Mouse (Mus musculus) thymus, adult 18-20 months (tissue): ENCODE data around the gene Tbata.

Source experiments
- DNase-seq, 2 experiments: peaks; one replicate each; pipeline ENCODE4 v3.0.0; 2022; ENCODE audit warnings: mixed read lengths in 2 of 2

Gene Tbata

GRCm38 (mm10) chr10:61167333-61168096, 4.2 kb upstream of the Tbata start:
- DNase-seq: no peak

DNA sequence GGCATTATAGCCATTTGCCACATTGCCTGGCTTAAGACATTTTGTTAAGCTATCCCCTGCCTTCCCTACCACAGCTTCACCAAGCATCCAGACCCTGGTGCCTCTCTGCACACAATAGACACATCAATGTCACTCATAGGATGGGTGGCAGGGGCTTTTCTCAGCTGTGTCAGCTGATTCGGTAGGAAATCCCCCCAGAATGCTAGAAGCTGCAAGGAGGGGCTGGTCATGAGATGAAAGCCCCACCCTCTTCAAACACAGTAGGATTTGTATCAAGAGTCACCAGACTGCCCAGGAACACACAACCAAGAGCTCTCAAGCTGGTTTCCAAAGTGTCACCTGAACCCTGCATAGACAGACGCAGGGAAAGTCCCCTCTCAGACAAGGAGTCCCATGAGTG, 3.4 kb upstream of the Tbata start:
- DNase-seq: no peak

DNA sequence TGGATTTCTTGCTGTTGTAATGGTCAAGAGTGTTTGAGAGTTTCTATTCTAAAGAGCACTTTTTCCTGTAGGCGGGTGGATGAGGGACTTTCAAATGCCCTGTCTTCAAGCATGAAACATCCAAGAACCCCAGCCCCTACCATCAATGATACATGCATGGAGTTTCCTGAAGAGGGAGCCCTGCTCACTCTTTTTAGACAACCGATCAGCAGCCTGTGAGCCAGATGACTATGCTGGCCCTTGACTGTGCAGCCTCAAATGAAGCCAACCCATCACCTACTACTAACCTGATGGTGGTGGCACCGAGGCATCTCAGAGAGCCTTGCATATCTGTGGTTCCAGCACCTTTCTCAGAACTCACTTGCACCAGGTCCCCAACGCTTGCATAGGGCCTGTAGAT, 742 bp downstream of the Tbata start:
- DNase-seq: no peak

- DNase-seq: no peak
Observed at GRCm38 (mm10) chr10:61174711-61175441, 3.1 kb downstream of the Tbata start.

DNA sequence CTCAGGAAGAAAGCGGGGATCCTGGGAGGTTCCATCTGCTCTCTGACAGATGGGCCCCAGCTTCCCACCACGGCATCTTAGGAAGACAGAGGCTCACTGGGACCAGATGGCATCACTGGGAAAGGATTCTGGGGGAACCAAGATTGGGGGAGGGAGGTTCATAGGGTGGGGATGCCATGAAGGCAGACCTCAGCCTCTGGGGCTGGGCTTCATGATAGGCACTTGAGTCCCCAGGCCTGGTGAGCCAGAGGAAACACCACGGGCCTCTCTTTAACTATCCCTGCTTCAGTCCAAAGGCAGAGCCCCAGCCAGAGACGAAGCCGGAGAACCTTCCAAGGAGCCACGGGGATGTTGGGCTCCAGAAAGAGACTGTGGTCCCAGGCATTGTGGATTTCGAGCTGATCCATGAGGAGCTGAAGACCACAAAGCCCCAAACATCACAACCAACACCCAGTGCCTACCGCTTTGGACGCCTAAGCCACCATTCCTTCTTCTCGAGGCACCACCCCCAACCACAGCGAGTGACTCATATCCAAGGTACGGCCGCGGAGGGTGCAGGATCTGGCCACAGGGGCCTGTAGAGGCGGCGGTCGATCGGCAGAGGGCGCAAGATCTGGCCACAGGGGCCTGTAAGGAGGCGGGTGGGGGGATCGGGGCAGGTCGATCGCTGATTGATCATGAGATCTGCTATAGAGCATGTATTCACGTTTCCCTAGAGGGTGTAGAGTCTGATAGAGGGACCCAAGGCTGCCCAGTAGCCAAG, 3.9 kb downstream of the Tbata start:
- DNase-seq: no peak

GRCm38 (mm10) chr10:61176221-61176790, 4.6 kb downstream of the Tbata start:
- no peak for DNase-seq

GRCm38 (mm10) chr10:61177751-61178150, 6.0 kb downstream of the Tbata start:
- no peak for DNase-seq

DNA sequence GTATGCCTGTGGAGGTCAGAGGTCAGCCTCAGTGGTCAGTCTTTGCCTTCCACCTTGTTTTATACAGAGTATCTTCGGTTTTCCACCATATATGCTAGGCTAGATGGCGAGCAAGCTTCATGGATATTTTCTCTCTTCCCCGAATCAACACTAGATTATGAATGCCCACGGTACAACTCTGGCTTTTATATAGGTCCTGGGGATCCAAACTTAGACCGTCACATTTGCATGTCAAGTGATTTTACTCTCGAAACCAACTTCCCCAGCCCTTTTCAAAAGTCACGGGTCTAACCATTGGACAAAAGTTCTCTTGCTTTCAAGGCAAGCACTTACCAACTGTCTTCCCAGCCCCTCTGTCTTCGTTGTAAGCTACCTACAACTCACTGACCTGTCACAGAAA, 6.9 kb downstream of the Tbata start:
- DNase-seq: no peak

DNA sequence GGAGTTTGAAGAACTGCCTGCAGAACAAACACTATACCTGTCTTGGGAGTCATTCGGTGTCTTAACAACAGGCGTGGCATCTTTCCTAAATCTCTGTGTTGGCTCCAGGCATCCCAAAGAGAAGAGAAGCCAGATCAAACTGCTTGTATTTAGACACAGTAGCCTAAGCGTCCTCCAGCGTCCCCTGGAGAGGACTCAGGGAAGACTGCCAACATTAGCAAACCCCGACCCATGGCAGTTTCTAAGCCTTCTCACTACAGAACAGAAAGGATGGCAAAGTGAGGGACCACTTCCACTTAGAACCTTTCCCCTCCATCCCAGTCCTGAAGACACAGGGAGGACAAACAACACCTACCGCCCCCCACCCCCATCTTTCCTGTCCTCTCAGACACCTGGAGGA, 8.2 kb downstream of the Tbata start:
- DNase-seq: no peak

DNA sequence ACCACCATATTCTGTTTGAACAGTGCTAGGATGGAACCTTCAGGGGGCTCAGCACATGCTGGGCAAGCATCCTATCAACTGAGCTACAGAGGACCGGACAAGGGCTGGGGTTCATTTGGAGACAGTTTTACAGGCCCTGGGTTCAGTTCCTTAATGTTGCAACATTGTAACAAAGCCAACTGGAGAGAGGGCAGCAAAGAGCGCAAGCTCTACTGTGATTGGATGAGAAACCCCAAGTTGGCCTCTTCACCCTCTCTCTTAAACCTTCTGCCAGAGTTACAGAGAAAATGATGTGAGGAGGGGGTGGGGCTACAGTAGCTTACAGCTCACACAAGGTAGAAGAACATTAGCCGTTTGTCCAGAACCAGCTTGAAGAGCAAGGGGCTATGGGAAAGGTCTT, 15.2 kb downstream of the Tbata start:
- DNase-seq: no peak

DNA sequence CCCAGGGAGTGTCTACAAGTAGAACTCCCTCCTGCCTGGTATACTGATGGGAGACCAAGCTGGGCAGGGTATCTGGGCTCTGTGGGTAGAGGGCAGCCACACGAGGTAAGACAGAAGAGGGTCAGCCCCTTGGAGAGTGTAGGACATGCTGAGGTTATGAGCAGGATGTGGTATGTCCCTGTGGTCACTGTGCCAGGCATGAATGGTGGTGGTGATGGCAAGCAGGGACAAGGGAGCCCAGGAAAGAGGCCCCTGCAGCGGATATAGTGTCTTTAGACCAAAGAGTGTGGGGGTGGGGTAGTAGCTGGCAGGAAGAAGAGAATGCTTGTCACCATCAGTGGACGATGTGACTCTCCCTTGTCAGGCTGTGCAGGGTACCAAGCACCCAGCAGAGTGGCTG, 16.3 kb downstream of the Tbata start:
- DNase-seq: no peak

DNA sequence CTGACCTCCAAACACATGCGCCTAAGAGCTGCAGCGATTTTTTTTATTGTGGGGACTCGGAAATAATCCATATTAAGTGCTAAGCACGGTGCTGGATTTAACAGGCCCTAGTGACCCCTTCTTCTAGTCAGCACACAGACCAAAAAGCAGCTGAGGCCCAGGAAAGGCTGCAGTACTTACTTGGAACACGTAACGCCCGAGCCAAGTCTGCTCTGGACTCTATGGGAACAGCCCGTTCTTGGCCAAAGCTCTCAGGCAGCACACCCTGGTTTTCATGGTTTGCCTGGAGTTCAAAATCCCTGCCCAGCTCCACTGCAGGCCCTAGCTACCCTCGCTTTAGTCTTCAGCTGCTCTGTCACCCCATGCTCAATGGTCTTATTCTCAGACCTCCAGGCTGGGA, 22.9 kb downstream of the Tbata start:
- no peak for DNase-seq

DNA sequence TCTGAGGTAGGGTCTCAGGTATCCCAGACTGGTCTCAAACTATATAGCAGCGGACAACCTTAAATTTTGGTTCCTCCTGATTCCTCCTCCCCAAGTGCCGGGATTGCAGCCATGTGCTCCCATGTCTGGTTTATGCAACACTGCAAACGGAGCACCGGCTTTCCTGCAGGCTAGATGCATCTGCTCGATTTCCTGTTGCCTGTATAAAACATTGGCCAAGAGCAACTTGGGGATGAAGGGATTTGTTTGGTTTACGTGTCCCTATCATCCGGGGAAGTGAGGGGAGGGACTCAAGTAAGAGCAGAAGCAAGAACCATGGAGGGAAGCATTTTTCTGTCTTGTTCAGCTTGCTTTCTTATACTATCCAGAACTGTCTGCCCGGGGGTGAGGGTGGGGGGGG, 23.5 kb downstream of the Tbata start:
- no peak for DNase-seq

DNA sequence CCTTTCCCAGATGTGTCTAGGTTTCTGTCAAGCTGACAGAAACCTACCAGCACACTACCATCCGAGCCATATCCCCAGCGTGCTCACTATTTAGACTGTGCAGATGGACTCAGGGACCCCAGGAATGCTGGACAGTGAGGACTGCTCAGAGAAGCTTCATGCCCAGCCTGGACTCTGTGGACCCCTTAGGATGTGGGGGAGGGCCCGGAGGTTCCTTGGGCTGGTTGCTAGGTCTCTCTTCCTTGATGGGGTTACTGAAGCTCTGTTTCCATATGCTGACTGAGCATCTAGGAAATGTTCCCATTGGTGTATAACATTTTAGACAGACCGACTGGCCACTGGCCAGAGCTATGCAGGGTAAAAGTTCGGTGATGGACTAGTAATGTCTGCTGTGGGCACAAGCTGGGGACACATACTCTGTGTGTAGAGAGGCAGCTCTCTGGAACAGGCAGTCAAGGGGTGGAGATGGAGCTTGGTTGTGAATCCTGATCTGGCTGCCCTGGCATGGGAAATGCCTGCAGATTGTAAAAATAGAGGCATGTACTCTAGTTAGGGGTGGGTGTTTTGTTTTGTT, 24.1 kb downstream of the Tbata start:
- DNase-seq: no peak

GRCm38 (mm10) chr10:61199566-61200213, 27.9 kb downstream of the Tbata start:
- DNase-seq: peak; percentile 31 to 37

GRCm38 (mm10) chr10:61200232-61200820, 28.6 kb downstream of the Tbata start:
- no peak for DNase-seq

DNA sequence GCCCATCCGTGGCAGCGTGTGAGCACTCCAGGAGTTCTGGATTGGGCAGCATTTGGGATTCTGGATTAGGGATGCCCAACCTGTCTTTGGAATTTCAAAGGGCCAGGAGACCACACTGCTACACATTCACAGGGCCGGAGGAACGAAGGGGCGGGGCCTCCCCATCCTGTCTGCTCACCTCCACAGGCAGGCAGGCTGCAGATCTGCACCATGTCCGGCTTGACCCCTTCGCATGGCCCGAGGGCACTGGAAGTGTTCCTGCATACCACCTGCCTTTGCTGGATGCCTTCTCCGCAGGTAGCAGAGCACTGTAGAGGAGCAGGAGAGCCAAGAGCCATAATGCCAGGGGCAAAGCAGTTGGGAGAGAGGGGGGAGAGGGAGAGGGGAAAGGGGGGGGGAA, 29.2 kb downstream of the Tbata start:
- DNase-seq: no peak

DNA sequence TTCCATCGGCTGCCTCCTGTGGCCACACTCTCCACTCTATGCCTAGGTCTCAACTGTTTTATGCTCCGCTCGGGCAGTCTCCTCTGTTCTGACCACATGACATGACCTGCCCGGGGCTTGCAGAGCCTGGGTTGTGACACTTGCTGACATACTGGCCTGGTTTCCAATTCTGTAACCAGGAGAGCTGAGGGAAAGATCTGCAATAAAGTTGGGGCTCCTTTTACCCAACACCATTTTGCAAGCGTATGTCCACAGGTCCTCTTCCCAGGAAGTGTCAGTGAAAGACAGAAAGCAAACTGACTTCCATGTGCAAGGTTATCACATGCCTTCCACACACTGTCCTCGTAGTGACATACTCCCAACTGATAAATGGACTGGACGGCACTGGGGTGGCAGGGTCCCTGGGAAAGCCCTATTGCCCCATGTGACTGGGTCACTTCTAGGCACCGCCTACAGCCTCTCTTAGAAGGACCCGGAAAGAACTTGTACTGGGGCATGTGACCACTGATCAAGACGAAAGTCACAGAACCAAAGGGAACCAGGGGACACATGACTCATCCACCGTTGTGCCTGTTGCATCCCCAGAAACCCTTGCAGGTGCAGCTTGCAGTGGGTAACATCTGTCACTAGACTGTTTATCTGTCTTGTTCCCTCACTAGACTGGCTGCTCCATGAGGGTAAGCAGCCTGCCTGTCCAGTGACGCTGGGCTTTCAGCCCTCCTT, 30.0 kb downstream of the Tbata start:
- no peak for DNase-seq

GRCm38 (mm10) chr10:61203930-61204329, 32.2 kb downstream of the Tbata start:
- DNase-seq: no peak

- no peak for DNase-seq
Observed at GRCm38 (mm10) chr10:61208114-61208684, 36.4 kb downstream of the Tbata start.

GRCm38 (mm10) chr10:61211105-61211504, 39.4 kb downstream of the Tbata start:
- DNase-seq: no peak
